Mouse (Mus musculus) liver, adult 2 months (tissue): Measurements from ENCODE around the gene Cutal. TPM values are rescaled to one million over a fixed set of nuclear protein-coding genes. Genes with fewer than 3 reads are reported as not detected.
"Not testable (repeated sequence)": the region's sequence is repeated elsewhere in the genome, so short reads cannot be mapped to it uniquely, and the experiment has no call there.

Experiments used
- DNase-seq: peaks from one replicate; pipeline ENCODE4 v3.0.0-alpha.2; 2011; ENCODE audit warnings: low read depth, low spot score; ENCODE audit errors: extremely low read depth
- H3K27ac ChIP-seq: fragments of 200-500 bp; replicated peaks from 2 replicates; pipeline ENCODE4 v1.5.1; 2012; ENCODE audit warnings: low read depth, mild to moderate bottlenecking, control low read depth, inconsistent platforms, low read length; ENCODE audit not compliant: insufficient read depth
- H3K27me3 ChIP-seq: fragments of 200-500 bp; 2 replicates; pipeline ENCODE4 v1.6.1; 2012; ENCODE audit warnings: mild to moderate bottlenecking, moderate library complexity, low read length, inconsistent platforms; ENCODE audit not compliant: control insufficient read depth, insufficient read depth
- H3K36me3 ChIP-seq: fragments of 200-500 bp; 2 replicates; pipeline ENCODE4 v1.6.1; 2012; ENCODE audit warnings: low read length, inconsistent platforms; ENCODE audit not compliant: control insufficient read depth, insufficient read depth
- H3K4me1 ChIP-seq: fragments of 200-500 bp; 2 replicates; pipeline ENCODE4 v1.6.1; 2011; ENCODE audit warnings: low read length; ENCODE audit not compliant: control insufficient read depth, insufficient read depth
- H3K4me3 ChIP-seq: fragments of 200-500 bp; 2 replicates; pipeline ENCODE4 v1.5.1; 2011; ENCODE audit warnings: low read depth, mild to moderate bottlenecking, control low read depth, low read length, moderate library complexity; ENCODE audit not compliant: insufficient read depth
- H3K79me2 ChIP-seq: fragments of 200-500 bp; 2 replicates; pipeline ENCODE4 v1.6.1; 2012; ENCODE audit warnings: inconsistent platforms, mild to moderate bottlenecking, low read length, moderate library complexity; ENCODE audit not compliant: control insufficient read depth, insufficient read depth
- H3K9ac ChIP-seq: fragments of 200-500 bp; 2 replicates; pipeline ENCODE4 v1.6.1; 2012; ENCODE audit warnings: low read depth, mild to moderate bottlenecking, control low read depth, inconsistent platforms, low read length
- CTCF ChIP-seq: fragments of 200-500 bp; IDR thresholded peaks from 2 replicates; pipeline ENCODE4 v1.5.1; 2011; ENCODE audit warnings: low read depth, low read length, control low read depth
- POLR2A ChIP-seq: fragments of 200-500 bp; IDR thresholded peaks from 2 replicates; pipeline ENCODE4 v1.6.1; 2011; ENCODE audit warnings: low read length, control low read depth; ENCODE audit not compliant: insufficient read depth; ENCODE audit errors: extremely low read depth
- WGBS: fragments of 180-500 bp; shearing (Covaris S2); methylation state at CpG from one replicate; pipeline ENCODE4 v1.1.7; 2018; 5-methylcytosine and 5-hydroxymethylcytosine counted together
- polyA plus RNA-seq: library from polyadenylated mRNA; depleted of rRNA; stranded (reverse); fragments of >200 nt; gene quantifications from 2 replicates; pipeline ENCODE4 v1.2.3, GENCODE M21; 2012; rRNA removed
- total RNA-seq: library from RNA; depleted of rRNA; stranded (reverse); fragments of >200 nt; gene quantifications from 2 replicates; pipeline ENCODE4 v1.2.3, GENCODE M21; 2014; rRNA removed

The Cutal gene
- total RNA-seq: 48.2 and 48.6 TPM in 2 replicates
- polyA plus RNA-seq: 341 and 358 TPM in 2 replicates

GRCm38 (mm10) chr2:34874271-34874670 is at the start of gene Cutal:
Cutal (plus strand) TSS chr2:34874396.
- peak within 1 kb of the TSS; percentile 86 for H3K9ac ChIP-seq
- peaks cover 28% of the 10 kb centered on the region for H3K79me2 ChIP-seq
- no peaks in the 10 kb centered on the region for H3K27me3 ChIP-seq
- H3K27ac ChIP-seq: peak within 1 kb of the TSS; percentile 99
- no peaks in the 10 kb centered on the region for H3K36me3 ChIP-seq
- H3K4me3 ChIP-seq: peak within 1 kb of the TSS; percentile 85
- WGBS: 5% methylated on average over 14 of the region's 14 CpGs
- TF ChIP-seq CTCF (no peak), POLR2A (peak; percentile 62)
- DNase-seq: no peak
- H3K4me1 ChIP-seq: peaks cover 12% of the 10 kb centered on the region

- TF ChIP-seq POLR2A: peak; percentile 83
- no peak for TF ChIP-seq CTCF
- H3K27me3 ChIP-seq: no peaks in the 10 kb centered on the region
Observed at GRCm38 (mm10) chr2:34825827-34826459, 48.3 kb upstream of the Cutal start, which contains the start of gene Fbxw2. Fbxw2 (minus strand) TSS chr2:34826311.

GRCm38 (mm10) chr2:34826460-34827231 is 47.5 kb upstream of the Cutal start:
- Histone ChIP-seq H3K4me1 (peaks cover 14% of the 10 kb centered on the region), H3K79me2 (peaks cover 8% of the 10 kb centered on the region), H3K27me3 (no peaks in the 10 kb centered on the region), H3K4me3 (peak overlapping the region; percentile 94), H3K9ac (peak overlapping the region; percentile 24), H3K36me3 (peaks cover 9% of the 10 kb centered on the region; the same call in 1 of the 2 replicates), H3K27ac (peak overlapping the region; percentile 94)
- 35% methylated on average over 20 of the region's 21 CpGs for WGBS
- no peak for TF ChIP-seq POLR2A
- no peak for TF ChIP-seq CTCF
- DNase-seq: no peak

More at GRCm38 (mm10) chr2:34825827-34826459, 48.3 kb upstream of the Cutal start, which contains the start of gene Fbxw2:
- Histone ChIP-seq H3K36me3 (peaks cover 13% of the 10 kb centered on the region), H3K4me1 (peaks cover 14% of the 10 kb centered on the region), H3K4me3 (peak within 1 kb of the TSS; percentile 94), H3K79me2 (peaks cover 10% of the 10 kb centered on the region), H3K9ac (peak within 1 kb of the TSS; percentile 99), H3K27ac (peak within 1 kb of the TSS; percentile 94)
- peak; percentile 87 for DNase-seq
- under 1% methylated on average over 56 of the region's 57 CpGs for WGBS

GRCm38 (mm10) chr2:34827591-34827990 is 46.6 kb upstream of the Cutal start:
- DNase-seq: peak; percentile 62
- peaks cover 8% of the 10 kb centered on the region for H3K79me2 ChIP-seq
- WGBS: 40% methylated on average over 4 of the region's 4 CpGs
- peaks cover under 1% of the 10 kb centered on the region; the same call in 1 of the 2 replicates for H3K36me3 ChIP-seq
- H3K4me1 ChIP-seq: peaks cover 14% of the 10 kb centered on the region
- H3K27ac ChIP-seq: peak overlapping the region; percentile 94
- H3K27me3 ChIP-seq: no peaks in the 10 kb centered on the region
- TF ChIP-seq CTCF (no peak), POLR2A (no peak)
- peak overlapping the region; percentile 53; the same call in 1 of the 2 replicates for H3K9ac ChIP-seq
- H3K4me3 ChIP-seq: no peak overlapping the region

GRCm38 (mm10) chr2:34828026-34828425 is 46.2 kb upstream of the Cutal start:
- peaks cover 14% of the 10 kb centered on the region for H3K4me1 ChIP-seq
- H3K9ac ChIP-seq: peak overlapping the region; percentile 53; the same call in 1 of the 2 replicates
- 32% methylated on average over 1 of the region's 1 CpGs for WGBS
- no peak overlapping the region for H3K4me3 ChIP-seq
- peaks cover 8% of the 10 kb centered on the region for H3K79me2 ChIP-seq
- H3K36me3 ChIP-seq: no peaks in the 10 kb centered on the region
- H3K27me3 ChIP-seq: no peaks in the 10 kb centered on the region
- TF ChIP-seq CTCF (no peak), POLR2A (no peak)
- DNase-seq: peak; percentile 96
- peak overlapping the region; percentile 94 for H3K27ac ChIP-seq

GRCm38 (mm10) chr2:34830066-34830465 is 44.1 kb upstream of the Cutal start:
- DNase-seq, H3K9ac ChIP-seq, H3K27me3 ChIP-seq, H3K4me1 ChIP-seq, H3K27ac ChIP-seq, H3K36me3 ChIP-seq, H3K79me2 ChIP-seq, H3K4me3 ChIP-seq: not testable (repeated sequence)
- WGBS: 98% methylated on average over 17 of the region's 17 CpGs

GRCm38 (mm10) chr2:34832766-34833457 is 41.3 kb upstream of the Cutal start, which contains the start of gene Gm34653:
Gm34653 (plus strand) TSS chr2:34833007.
- H3K4me3 ChIP-seq, H3K27me3 ChIP-seq, H3K79me2 ChIP-seq, H3K4me1 ChIP-seq, H3K36me3 ChIP-seq, H3K9ac ChIP-seq, H3K27ac ChIP-seq: not testable (repeated sequence)
- WGBS: 30% methylated on average over 11 of the region's 11 CpGs
- peak; percentile 52 for DNase-seq
